ENCODE assay signal across 26 mouse cellular contexts in genomic region chr6:126573021-126573420, GRCm38 (mm10). TPM values are rescaled to one million over a fixed set of nuclear protein-coding genes. Genes with fewer than 3 reads are reported as not detected.
DNase-seq lines count a peak whose midpoint lies in the region; ATAC-seq lines count a peak whose summit lies in the region.
"Had no signal": no experiment of that assay in that cellular context is flagged by ENCODE, and none has a peak within 500 bp of the region (broad histone marks: within the 10 kb centered on the region; RNA-seq: fewer than 3 reads in every experiment).

No protein-coding gene starts in this region.

- no peak for ATAC-seq in midbrain, embryonic 11.5 days (ENCODE audit: low FRiP score)
- ATAC-seq in midbrain, embryonic 16.5 days, result no peak
- ATAC-seq: activated CD4-positive, CD25-positive, alpha-beta regulatory T cell, adult 4 months; forebrain, embryonic 15.5 days; hindbrain, postnatal 0 days; inflammation-experienced regulatory T-cells, adult 6 months; intestine, embryonic 16.5 days had no signal

- H3K36me3 ChIP-seq in midbrain, embryonic 11.5 days (ENCODE audit: control insufficient read depth, insufficient read depth, low read length), result no peaks in the 10 kb centered on the region
- no peaks in the 10 kb centered on the region for H3K36me3 ChIP-seq in midbrain, embryonic 16.5 days (ENCODE audit: control insufficient read depth, insufficient read depth, low read length)
- H3K36me3 ChIP-seq: embryonic facial prominence, embryonic 10.5 days; embryonic facial prominence, embryonic 13.5 days; forebrain, embryonic 12.5 days; forebrain, embryonic 15.5 days; heart, embryonic 12.5 days; heart, embryonic 15.5 days had no signal

- H3K27ac ChIP-seq in midbrain, embryonic 11.5 days (ENCODE audit: low read depth, low read length), result no peak overlapping the region
- H3K27ac ChIP-seq in midbrain, embryonic 16.5 days (ENCODE audit: low read length), result no peak overlapping the region
- H3K27ac ChIP-seq: embryonic facial prominence, embryonic 10.5 days; embryonic facial prominence, embryonic 13.5 days; forebrain, embryonic 12.5 days; forebrain, embryonic 15.5 days; heart, embryonic 15.5 days; hindbrain, embryonic 14.5 days; hindbrain, postnatal 0 days had no signal

- peak; percentile 56 for DNase-seq in cerebellum, adult 11-12 months
- no peak for DNase-seq in cerebellum, adult 11 months
- peak; percentile 66 for DNase-seq in cerebellum, adult 9-10 months
- no peak for DNase-seq in cerebellum, postnatal 4 days (ENCODE audit: low spot score in 2 of 2)
- peak; percentile 39 for DNase-seq in midbrain, embryonic 11.5 days (ENCODE audit: low spot score, missing footprints)
- DNase-seq: adrenal gland, adult 8-10 months; adrenal gland, postnatal 25 days; embryo, embryonic 11 days; gastrocnemius, postnatal 25 days; heart, adult 18-20 months; heart, postnatal 14 days; heart, postnatal 4 days; kidney, adult 18-20 months had no signal

- no peak overlapping the region for H3K9ac ChIP-seq in midbrain, embryonic 11.5 days (ENCODE audit: low read length)
- H3K9ac ChIP-seq in midbrain, embryonic 16.5 days (ENCODE audit: low read depth, low read length), result no peak overlapping the region
- H3K9ac ChIP-seq: embryonic facial prominence, embryonic 13.5 days; forebrain, embryonic 12.5 days; forebrain, embryonic 15.5 days; heart, embryonic 12.5 days; heart, embryonic 15.5 days; hindbrain, embryonic 14.5 days had no signal

- no peaks in the 10 kb centered on the region for H3K27me3 ChIP-seq in midbrain, embryonic 11.5 days (ENCODE audit: control insufficient read depth, insufficient read depth, low read length)
- H3K27me3 ChIP-seq in midbrain, embryonic 16.5 days (ENCODE audit: control insufficient read depth, insufficient read depth, low read depth, low read length), result no peaks in the 10 kb centered on the region
- H3K27me3 ChIP-seq: forebrain, embryonic 12.5 days; forebrain, embryonic 15.5 days had no signal

- WGBS in midbrain, embryonic 11.5 days, result 89% methylated on average over 5 of the region's 5 CpGs
- WGBS in midbrain, embryonic 16.5 days, result 86% methylated on average over 5 of the region's 5 CpGs

- no peak overlapping the region for H3K4me3 ChIP-seq in midbrain, embryonic 11.5 days (ENCODE audit: low read depth, low read length)
- no peak overlapping the region for H3K4me3 ChIP-seq in midbrain, embryonic 16.5 days (ENCODE audit: low read depth, low read length)
- H3K4me3 ChIP-seq: embryonic facial prominence, embryonic 10.5 days; embryonic facial prominence, embryonic 13.5 days; erythroblast, embryonic 14.5 days; forebrain, embryonic 12.5 days; forebrain, embryonic 15.5 days; heart, embryonic 12.5 days; heart, embryonic 15.5 days had no signal

- H3K9me3 ChIP-seq in midbrain, embryonic 11.5 days (ENCODE audit: control insufficient read depth, low read length), result no peaks in the 10 kb centered on the region
- H3K9me3 ChIP-seq in midbrain, embryonic 16.5 days (replicated peaks; ENCODE audit: control insufficient read depth, low read length, poor library complexity, severe bottlenecking), result no peaks in the 10 kb centered on the region
- H3K9me3 ChIP-seq: embryonic facial prominence, embryonic 10.5 days; embryonic facial prominence, embryonic 13.5 days; forebrain, embryonic 12.5 days; forebrain, embryonic 15.5 days; heart, embryonic 12.5 days; heart, embryonic 15.5 days had no signal

- H3K4me2 ChIP-seq in midbrain, embryonic 11.5 days, result no peak overlapping the region
- H3K4me2 ChIP-seq in midbrain, embryonic 16.5 days (ENCODE audit: low read length), result no peak overlapping the region
- H3K4me2 ChIP-seq: embryonic facial prominence, embryonic 13.5 days; forebrain, embryonic 12.5 days; forebrain, embryonic 15.5 days; heart, embryonic 12.5 days; heart, embryonic 15.5 days; hindbrain, embryonic 14.5 days had no signal

- no peaks in the 10 kb centered on the region for H3K4me1 ChIP-seq in midbrain, embryonic 11.5 days (ENCODE audit: control insufficient read depth, insufficient read depth, low read length)
- H3K4me1 ChIP-seq in midbrain, embryonic 16.5 days (ENCODE audit: control insufficient read depth, insufficient read depth, low read length), result no peaks in the 10 kb centered on the region
- H3K4me1 ChIP-seq: embryonic facial prominence, embryonic 10.5 days; embryonic facial prominence, embryonic 13.5 days; forebrain, embryonic 12.5 days; forebrain, embryonic 15.5 days; heart, embryonic 12.5 days; heart, embryonic 15.5 days had no signal

RNA-seq across cellular contexts. Expression of gene Kcna5, which starts 37.8 kb away (rescaled TPM):
- 3.8 and 4.5 TPM in 2 replicates for polyA plus RNA-seq in midbrain, embryonic 11.5 days (2014; fragmentation: Nextera tagmentation; extraction: Ambion mirVana)
- 4.1 and 4.3 TPM in 2 replicates for polyA plus RNA-seq in midbrain, embryonic 16.5 days (2015; fragmentation: Nextera tagmentation; extraction: Ambion mirVana)
- polyA plus RNA-seq: activated CD4-positive, CD25-positive, alpha-beta regulatory T cell, adult 4 months; erythroblast, embryonic 14.5 days; inflammation-experienced regulatory T-cells, adult 6 months had no signal

Comparison
In these comparisons a context has a peak if more than half of its experiments do, and no peak if none do; other contexts are left out.
1. DNase-seq: peak in cerebellum, adult 11-12 months (single experiment), cerebellum, adult 9-10 months (single experiment) and midbrain, embryonic 11.5 days (single experiment); none in cerebellum, adult 11 months (single experiment) and cerebellum, postnatal 4 days (0 of 2).